Mouse (Mus musculus): ENCODE measurements around the gene Crb1. TPM values are rescaled to one million over a fixed set of nuclear protein-coding genes. Genes with fewer than 3 reads are reported as not detected.

Crb1 gene
- polyA plus RNA-seq (2014; fragmentation: Illumina TruSeq; extraction: RNeasy Lipid Tissue Mini Kit (QIAGEN cat#74804); ENCODE audit: low read depth, low replicate concordance) = 0.36 TPM

GRCm38 (mm10) chr1:139376638-139377286 lies at the start of gene Crb1:
Crb1 (minus strand) TSS chr1:139377100.

GRCm38 (mm10) chr1:139421875-139422791 lies 45.2 kb upstream of the Crb1 start, which contains the start of gene Zbtb41:
Zbtb41 (plus strand) TSS chr1:139422288.

Other genes with a start within 250 kb of the Crb1 start
- gene Zbtb41, start 45.2 kb upstream of the Crb1 start, polyA plus RNA-seq (2014; fragmentation: Illumina TruSeq; extraction: RNeasy Lipid Tissue Mini Kit (QIAGEN cat#74804); ENCODE audit: low read depth, low replicate concordance) = 63.9 TPM
- 0.24 TPM for gene Aspm, start 77.7 kb upstream of the Crb1 start, polyA plus RNA-seq (2014; fragmentation: Illumina TruSeq; extraction: RNeasy Lipid Tissue Mini Kit (QIAGEN cat#74804); ENCODE audit: low read depth, low replicate concordance)
- 331 TPM for gene F13b, start 124.6 kb upstream of the Crb1 start, polyA plus RNA-seq (2014; fragmentation: Illumina TruSeq; extraction: RNeasy Lipid Tissue Mini Kit (QIAGEN cat#74804); ENCODE audit: low read depth, low replicate concordance)
- gene Cfhr1, start 183.2 kb upstream of the Crb1 start, polyA plus RNA-seq (2014; fragmentation: Illumina TruSeq; extraction: RNeasy Lipid Tissue Mini Kit (QIAGEN cat#74804); ENCODE audit: low read depth, low replicate concordance) = not detected

All from kidney, adult 10 weeks (tissue).